Mouse (Mus musculus): ENCODE data around the gene Rasgef1b.

Gene Rasgef1b

DNA sequence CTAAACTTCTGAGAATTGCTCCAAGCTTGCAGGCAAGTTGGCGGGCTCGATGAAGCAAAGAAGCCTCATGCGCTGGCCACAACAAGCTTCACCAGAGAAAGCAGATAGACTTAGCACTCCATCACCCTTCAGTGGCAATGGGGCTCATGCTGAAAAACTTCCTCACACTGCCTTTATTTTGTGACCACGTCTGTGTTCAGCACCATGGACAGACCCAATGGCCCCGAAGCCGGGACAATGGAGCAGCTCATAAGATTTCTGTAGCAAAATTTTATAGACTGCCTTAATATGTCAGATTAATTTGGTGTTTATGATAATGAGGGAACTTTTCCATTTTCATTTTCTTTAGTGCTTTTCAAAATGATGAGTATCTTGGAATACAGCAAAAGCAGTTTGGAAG is 21.6 kb downstream of the Rasgef1b start:
- DNase-seq (ENCODE audit: low spot score), result peak; percentile 37

DNA sequence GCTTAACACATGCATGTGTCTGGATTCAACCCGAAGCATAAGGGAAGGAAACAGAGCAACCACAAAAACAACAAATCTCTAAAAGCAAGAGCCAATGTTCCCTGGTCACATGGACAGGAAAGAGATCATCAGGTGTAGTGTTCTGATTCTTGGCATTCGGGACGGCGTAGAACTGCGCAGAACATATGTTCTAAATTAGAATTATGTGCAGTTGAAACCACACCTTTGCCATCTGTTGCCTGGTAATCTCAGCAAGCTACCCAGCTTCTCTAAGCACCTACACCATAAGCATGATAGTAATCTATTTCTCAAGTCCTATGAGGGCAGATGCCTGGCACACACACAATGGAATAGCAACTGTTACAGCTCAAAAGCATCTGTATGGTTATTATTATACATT is 27.1 kb downstream of the Rasgef1b start:
- DNase-seq (ENCODE audit: low spot score), result no peak

DNA sequence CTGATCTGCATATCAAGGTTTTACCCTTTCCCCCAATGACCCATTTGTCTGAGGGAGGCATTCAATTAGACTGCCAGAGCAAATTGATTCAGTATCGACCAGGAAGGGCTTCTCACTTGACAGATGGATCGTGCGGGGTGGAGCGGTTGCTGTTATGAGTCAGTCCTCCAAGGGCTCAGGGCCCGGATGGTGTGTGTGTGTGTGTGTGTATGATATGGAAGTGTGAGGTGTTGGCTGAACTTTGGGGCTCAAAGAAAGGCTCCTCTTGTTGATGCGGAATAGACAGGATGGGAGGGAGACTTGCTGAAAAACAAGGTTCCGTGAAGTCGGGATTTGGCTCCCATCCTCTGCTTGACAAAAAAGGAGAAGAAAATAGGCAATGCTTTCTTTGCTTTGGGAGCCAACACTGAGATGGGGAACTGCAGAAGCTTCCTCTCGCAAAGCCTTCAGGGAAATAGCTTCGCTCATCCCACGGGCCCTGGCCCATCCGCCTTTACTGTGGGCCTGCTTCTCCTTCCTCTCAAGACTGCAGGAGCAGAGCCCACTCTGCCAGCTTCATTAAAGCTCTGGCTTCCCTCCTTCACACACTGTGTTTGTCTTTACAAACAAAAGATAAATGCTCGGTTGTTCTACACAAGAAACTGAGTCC is 34.0 kb downstream of the Rasgef1b start:
- no peak for DNase-seq (ENCODE audit: low spot score)

DNA sequence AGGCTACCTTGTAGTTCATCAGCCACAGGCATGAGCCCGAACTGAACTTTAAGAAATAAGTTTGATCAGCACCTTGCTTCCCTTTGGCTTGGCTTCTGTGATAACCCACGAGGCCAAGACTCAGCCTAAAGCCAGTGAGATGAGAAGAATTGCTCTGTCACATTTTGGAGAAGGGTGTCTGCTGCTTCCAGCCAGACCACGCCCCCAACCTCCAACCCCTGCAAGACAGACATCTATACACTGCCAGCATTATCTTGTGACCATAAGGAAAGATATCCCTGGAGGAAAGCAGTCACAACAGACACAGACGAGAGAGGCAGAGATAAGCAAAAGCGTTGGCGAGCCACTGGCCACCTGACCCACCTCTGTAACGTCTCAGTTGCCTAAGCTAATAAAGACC is 39.0 kb downstream of the Rasgef1b start:
- no peak for DNase-seq (ENCODE audit: low spot score)

DNA sequence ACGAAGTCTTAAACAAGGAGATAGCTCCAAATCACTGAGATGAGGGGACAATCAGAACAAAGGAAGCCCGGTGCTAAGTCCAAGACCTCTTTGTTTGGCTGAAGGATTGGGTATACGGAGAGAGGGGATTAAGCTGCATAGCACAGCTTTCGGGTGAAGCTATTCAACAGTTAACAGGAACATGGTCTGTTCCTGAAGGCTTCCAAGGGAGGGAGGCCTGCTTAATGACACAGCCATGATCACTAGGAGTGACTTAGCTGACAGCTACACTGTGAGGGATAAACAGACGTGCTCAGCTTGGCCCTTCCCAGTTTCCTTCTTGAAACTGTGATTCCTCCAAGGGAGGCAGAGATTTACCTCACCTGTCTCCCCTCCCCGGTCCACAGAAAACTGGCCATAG is 41.0 kb downstream of the Rasgef1b start:
- no peak for DNase-seq (ENCODE audit: low spot score)

DNA sequence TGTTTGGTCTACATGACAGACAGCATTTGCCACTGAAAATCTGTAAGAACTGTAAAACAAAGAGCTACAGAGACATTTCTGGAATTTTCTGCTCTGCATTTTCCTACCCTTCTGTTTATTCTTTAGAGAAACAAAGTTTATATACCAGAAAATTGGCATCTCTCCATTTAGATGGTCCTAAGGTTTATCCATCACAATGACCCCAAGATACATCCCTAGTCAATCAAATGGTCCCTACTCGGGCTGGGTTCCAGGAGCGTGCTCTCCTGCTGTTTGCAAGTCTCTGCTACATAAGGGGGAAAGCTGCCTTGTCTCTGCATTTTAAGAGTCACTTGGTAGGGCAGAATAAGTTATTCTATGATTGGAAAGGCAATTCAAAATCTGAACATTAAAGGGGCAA is 44.8 kb downstream of the Rasgef1b start:
- no peak for DNase-seq (ENCODE audit: low spot score)

DNA sequence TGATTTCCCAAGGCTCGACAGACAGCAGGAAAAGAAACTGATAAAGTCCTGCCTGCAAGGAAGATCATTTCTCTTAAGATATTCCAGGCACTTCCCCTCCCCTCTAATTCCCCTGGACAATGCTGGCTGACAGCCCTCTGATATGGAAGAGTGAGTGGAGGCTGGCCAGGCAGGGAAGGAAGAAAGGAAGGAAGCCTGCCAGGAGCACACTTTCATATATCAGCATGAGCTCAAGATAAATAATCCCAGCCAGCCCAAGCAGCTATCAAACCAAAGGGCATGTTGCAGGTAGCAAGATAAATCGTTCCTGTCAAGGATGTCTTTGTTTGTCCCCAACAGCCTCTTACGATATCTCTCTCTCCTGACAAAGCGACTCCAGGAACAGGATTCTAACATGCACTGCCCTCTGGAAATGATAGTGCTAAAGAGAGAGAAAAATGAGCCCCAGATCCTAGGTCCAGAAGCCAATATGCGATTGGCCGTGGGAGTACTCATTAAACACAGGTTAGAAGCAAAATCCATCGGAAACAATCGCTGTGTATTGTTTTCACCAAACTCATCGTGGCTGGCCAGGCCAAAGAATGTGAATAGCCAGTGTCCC is 58.8 kb downstream of the Rasgef1b start:
- no peak for DNase-seq (ENCODE audit: low spot score)

DNA sequence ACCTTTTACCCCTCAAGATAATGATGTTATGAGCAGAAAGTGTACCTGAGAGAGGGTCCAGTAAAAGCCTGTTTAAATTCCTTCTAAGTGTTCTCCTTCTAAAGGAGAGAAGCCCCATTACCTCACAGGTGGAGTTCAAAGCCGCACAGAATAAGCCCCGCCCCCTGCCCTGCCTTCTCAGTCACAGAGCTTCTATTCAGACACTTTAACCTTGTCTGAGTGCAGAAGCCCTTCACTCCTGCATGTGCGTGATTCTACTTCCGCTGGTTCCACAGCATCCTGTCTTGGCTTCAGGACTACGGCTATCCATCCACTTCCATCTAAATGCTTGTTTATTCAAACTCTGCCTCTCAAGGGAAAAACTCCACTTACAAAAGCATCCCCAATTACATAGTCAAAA is 72.8 kb downstream of the Rasgef1b start:
- no peak for DNase-seq (ENCODE audit: low spot score)

DNA sequence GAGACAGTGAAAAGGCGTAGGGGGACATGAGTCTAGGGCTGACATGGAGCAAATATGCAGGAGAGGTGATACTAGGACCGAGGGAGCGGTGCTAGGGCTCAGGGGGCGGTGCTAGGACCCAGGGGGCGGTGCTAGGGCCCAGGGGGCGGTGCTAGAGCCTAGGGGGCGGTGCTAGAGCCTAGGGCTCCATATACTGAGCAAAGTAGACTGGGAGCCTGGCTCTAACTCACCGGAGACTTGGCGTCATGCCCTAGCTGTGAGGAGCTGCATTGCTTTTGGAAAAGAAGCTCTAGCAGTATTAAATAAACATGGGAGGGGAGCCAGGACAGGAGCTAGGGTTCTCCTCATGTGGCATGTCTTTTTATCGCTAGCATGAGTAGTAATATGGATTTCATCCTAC is 75.9 kb downstream of the Rasgef1b start:
- DNase-seq (ENCODE audit: low spot score), result no peak

DNA sequence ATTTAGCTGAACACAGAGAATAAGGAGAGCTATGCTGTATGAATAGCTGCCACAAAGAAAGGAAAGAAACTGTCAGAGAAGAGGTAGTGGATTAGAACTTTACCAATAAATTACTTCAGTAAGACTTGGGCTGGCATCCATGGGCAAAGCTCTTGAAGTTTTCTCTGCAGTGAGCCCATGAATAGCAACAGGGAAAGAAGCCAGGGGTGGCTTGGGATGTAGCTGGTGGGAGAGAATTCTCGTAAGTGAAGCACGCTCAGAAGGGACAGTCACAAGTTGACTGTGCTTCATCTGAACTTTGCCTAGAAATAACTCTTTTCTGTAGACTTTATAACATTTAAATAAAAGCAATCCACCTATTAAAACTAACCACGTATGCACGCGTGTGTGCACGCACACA is 87.5 kb downstream of the Rasgef1b start:
- no peak for DNase-seq (ENCODE audit: low spot score)

DNA sequence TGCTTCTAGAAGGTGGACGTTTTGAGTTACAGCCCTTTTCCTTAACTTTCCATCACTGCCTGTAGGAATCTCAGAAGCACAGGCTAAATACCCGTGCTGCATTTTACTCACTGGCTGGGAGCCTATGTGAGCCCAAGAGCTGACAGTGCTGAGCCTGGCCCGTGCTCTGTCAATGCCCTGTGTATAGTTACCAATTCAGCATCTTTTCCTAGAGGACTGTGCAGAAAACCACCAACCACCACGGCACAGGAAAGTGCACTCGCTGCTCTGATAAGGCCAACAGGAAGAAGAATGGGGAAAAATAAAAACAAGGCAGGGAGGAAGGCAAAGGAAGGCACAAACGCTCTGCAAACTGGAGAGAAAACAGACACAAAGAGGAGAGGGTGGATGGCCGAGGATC is 92.3 kb downstream of the Rasgef1b start:
- DNase-seq (ENCODE audit: low spot score), result no peak

DNA sequence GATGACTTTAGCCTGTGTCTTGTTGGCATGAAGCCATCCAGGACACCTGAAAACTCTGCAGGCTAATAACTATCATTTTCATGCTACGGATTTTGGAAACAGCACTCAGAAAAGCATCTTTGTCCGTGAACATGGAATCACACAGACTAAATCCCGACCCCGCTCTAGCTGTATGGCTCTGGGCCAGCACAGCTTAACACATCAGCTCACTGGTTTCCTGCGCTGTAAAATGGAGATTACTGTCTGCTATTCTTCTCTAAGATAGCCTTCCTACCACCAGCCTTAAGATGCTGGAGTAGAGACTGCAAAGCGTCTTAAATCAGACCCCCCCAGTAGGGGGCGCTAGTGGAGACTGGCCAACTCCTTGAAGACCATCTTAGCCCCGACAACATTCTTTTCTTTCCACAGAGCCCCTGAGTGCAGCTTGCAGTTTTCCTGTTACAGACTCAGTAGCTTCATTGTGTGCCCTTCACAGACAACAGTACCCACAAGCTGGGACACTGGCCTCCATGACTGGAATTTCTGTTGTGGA is 94.8 kb downstream of the Rasgef1b start:
- no peak for DNase-seq (ENCODE audit: low spot score)

DNA sequence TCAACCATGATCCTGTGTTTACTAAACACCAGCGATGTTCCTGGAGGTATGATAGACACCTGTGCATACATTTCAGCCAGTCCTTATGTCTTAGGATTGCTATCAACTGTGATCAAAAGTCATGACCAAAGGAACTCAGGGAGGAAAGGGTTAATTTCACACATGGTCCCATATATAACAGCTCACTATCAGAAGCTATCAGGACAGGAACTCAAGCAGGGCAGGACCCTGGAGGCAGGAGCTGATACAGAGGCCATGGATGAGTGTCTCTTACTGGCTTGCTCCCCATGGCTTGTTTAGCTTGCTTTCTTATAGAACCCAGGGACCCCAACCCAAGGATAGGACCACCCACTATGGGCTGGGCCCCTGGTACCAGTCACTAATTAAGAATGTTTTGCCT is 95.3 kb downstream of the Rasgef1b start:
- DNase-seq (ENCODE audit: low spot score), result no peak

DNA sequence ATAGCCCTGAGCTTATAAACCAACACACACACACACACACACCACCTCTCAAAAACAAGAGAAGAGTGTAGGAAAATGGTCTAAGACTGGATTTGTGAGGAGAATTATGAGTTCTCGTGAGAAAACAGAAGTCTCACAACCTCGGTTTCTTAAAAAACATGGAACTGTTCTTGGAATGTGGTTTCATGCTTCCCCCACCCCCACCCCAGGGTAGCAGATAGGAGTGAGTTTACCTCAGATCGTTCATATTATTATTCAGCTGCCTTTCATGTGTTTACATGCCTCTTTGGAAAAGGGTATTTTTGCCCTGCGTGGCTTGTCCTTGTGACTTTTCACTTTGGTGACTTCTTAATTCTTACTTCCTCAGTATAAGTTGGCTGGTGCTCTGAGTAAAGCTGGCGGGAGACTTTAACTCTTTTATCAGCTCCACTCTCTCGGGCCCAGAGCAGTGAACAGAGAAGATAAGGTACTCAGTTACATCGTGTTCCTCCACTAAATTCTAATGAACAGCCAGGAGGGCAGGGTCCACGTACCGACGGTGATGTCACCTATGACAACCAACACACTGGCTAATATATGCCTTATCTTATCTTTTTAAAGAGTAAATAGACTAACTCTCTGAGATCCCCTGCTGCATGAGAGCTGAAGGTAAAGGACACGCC is 96.1 kb downstream of the Rasgef1b start:
- DNase-seq (ENCODE audit: low spot score), result no peak

DNA sequence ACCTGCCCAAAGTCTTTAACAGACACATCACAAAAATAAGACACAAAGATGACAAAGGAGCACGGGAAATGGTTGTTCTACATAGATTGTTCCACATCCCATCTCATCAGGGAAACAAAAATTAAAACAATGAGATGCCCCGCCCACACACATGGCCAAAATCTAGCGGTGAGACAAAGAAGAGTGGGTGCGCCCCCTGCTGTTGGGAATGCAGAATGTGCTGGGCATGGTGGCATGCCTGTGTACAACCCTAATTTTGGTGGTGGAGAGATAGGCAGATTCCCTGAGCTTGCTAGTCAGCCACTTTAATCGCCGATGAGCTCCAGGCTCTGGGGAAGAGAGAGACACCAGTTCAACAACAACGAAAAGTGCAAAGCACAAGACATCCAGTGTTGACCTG is 98.8 kb downstream of the Rasgef1b start:
- DNase-seq (ENCODE audit: low spot score), result peak; percentile 7

DNA sequence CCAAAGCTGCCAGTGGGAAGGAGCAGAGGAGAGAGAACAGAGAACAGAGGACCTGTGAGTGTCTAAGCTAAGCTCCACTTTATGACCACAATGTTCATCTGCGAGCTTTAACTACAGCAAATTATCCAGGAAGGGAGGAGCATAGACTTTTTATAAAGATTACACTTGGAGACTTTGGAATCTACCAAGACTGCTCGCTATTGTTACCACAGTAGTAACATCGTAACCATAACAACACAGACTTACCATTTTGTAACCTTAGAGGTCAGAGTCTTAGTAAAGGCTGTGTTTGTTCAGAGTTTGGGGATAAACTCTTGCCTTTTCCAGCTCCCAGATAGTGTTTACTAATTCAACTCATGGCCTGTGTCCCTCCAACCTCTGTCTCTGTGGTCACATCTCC is 103.3 kb downstream of the Rasgef1b start:
- DNase-seq (ENCODE audit: low spot score), result no peak

DNA sequence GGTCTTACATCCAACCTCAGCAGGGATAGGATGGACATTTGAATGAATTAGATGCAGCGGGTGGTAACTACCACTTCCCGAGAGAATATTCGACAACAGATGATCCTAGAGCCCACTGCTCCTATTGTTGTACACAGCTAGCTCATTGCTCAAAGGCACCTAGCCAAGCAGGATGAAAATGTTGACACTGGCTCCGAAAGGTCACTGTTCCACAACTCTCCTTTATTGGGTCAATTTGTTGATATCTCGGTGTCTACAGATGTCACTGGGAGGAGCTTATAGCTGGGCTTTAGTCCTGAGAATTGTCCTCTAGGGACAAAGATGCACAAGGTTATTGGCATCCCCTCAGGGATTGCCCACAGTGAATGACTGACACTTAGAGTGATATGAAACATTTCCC is 108.1 kb downstream of the Rasgef1b start:
- DNase-seq (ENCODE audit: low spot score), result no peak

DNA sequence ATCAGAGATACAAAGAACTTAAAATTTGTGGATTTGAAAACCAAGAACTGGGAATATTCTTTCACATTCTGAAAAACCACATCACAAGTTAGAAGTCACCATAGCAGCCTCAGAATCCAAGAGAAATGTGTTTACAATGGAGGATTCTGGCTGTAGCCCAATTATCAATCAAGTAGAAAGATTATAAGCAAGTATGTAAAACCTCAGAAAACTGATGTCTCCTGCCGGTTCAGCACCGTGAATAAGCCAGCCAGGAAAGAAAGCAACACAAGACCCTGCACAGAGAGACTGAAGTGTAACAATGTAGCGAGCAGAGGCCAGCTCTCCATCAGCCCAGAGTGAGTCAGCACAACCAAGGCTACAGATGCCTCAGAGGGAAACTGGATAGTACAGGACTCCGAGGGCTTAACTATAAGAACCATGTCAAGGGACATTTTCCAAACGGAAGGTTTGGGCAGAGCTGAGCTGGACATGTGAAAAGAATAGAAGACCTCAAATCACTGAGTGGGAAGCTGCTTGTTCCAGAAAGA is 111.5 kb downstream of the Rasgef1b start:
- DNase-seq (ENCODE audit: low spot score), result no peak

DNA sequence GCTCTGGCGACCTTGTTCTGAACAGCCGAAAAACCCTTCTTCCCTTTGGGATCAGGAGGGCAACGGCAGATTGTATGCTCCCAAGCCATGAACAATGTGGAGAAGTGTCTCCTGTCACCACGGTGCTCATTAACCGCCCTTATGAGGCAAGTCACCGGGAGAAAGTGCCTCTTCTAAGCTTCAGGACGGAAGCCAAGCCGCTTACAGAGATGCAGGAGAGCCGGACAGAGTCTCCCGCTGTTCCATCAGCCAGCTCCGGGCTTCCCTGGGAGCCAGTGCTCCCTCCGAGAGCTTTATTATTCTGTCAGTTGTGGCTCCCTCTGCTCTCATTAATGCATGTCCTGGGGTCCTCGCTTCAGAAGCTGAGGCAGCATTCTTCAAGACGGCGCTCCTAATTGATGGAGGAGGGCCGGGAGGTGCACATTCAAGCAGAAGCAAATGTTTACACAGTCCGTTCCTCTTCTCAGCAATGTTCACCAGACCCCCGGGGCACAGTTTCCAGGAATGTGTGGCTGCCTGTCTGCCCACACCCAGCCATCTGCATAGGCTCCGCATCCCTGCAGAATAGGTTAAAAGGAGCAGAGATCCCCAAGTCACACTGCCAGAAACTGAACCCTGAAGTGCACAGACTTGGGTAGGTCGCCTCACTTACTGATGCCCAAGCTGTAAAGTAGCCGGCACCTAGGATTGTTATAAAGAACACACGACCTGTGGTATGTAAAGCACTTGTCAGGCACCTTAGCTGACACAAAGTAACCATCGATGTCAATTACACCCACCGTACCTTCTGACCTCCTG is 115.3 kb downstream of the Rasgef1b start:
- no peak for DNase-seq (ENCODE audit: low spot score)

DNA sequence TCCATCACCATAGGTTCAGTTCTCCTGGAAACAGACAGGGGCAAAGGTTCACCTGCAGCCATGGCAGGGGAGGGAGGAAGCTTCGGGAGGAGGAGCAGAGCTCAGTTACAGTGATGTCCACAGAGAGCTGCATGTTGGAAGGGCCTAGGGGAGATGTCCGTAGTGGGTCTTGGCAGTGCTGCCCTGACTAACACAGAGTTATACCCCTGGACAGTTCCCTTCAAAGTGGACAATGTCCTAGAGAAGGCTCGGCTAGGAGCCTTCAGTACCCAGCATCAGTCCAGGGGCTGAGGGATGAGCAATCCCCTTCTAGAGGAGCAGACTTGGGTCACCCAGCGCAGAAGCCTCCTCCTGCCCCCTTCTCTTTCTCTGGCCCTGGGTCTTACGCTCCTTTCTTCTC is 121.3 kb downstream of the Rasgef1b start:
- DNase-seq (ENCODE audit: low spot score), result no peak

DNA sequence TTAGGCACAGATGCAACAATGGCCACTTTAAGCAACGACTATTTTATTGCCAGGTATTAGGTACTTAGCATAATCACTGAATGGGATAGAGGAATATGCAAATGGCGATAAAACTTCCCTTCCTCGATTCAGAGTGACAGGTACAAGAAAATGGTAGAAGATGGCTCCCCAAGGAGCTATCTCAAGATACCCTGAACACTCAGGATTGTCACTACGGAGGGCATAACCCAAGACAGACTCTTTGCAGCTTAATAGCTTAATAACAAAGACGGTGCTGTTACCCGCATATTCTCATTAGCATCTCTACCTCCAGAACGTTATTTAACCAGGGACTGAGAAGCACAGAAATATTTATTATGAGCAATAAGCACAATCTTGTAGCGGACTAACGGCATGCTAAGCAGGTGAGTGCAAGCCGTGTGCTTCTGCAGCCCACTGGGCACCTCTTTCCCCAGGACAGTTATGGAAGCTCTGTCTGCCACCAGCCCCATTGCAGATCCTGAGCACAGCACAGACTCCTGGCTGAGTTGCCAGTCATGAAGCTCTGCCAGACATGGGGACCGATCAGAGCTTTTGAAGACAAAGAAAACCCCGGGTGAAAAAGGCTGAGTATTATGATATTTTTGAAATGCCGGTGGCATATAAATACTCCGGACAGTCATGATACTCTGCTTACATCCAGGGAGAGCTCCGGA is 122.6 kb downstream of the Rasgef1b start:
- DNase-seq (ENCODE audit: low spot score), result no peak
